ENCODE assay signal across 25 mouse cellular contexts in genomic region chr19:7648913-7649666, GRCm38 (mm10). TPM values are rescaled to one million over a fixed set of nuclear protein-coding genes. Genes with fewer than 3 reads are reported as not detected.
"Had no signal": no experiment of that assay in that cellular context is flagged by ENCODE, and none has a peak within 500 bp of the region (broad histone marks: within the 10 kb centered on the region; RNA-seq: fewer than 3 reads in every experiment).

No protein-coding gene starts in this region.

- H3K9ac ChIP-seq: intestine, embryonic 15.5 days; limb, embryonic 13.5 days; liver, embryonic 12.5 days; liver, embryonic 15.5 days; lung, embryonic 15.5 days; neural tube, embryonic 13.5 days; stomach, embryonic 15.5 days had no signal

- H3K27ac ChIP-seq: intestine, embryonic 15.5 days; limb, embryonic 10.5 days; limb, embryonic 13.5 days; liver, embryonic 12.5 days; liver, embryonic 15.5 days; lung, embryonic 15.5 days; midbrain, embryonic 10.5 days; neural tube, embryonic 13.5 days; stomach, embryonic 15.5 days had no signal

- H3K4me3 ChIP-seq: intestine, embryonic 15.5 days; limb, embryonic 10.5 days; limb, embryonic 13.5 days; liver, embryonic 12.5 days; liver, embryonic 15.5 days; lung, embryonic 15.5 days; megakaryocyte, embryonic 14.5 days; midbrain, embryonic 10.5 days; myocyte; neural tube, embryonic 13.5 days; stomach, embryonic 15.5 days had no signal

- H3K27me3 ChIP-seq: intestine, embryonic 15.5 days; limb, embryonic 13.5 days; liver, embryonic 12.5 days; liver, embryonic 15.5 days; lung, embryonic 15.5 days; neural tube, embryonic 13.5 days; stomach, embryonic 15.5 days had no signal

- ATAC-seq: intestine, embryonic 15.5 days; liver, embryonic 12.5 days had no signal

- DNase-seq: liver; lung, adult 18-20 months; lung, postnatal 10 days; lung, postnatal 36 days; midbrain, embryonic 14.5 days; retina, postnatal 1 day; right cerebral cortex, postnatal 25 days; spleen, adult 18-20 months; thymus, postnatal 36 days had no signal

- H3K4me1 ChIP-seq: intestine, embryonic 15.5 days; limb, embryonic 10.5 days; limb, embryonic 13.5 days; liver, embryonic 12.5 days; liver, embryonic 15.5 days; lung, embryonic 15.5 days; megakaryocyte, embryonic 14.5 days; midbrain, embryonic 10.5 days; neural tube, embryonic 13.5 days; stomach, embryonic 15.5 days had no signal

- H3K9me3 ChIP-seq: intestine, embryonic 15.5 days; limb, embryonic 10.5 days; limb, embryonic 13.5 days; liver, embryonic 12.5 days; liver, embryonic 15.5 days; lung, embryonic 15.5 days; megakaryocyte, embryonic 14.5 days; midbrain, embryonic 10.5 days; neural tube, embryonic 13.5 days; stomach, embryonic 15.5 days had no signal

- H3K4me2 ChIP-seq: intestine, embryonic 15.5 days; limb, embryonic 13.5 days; liver, embryonic 12.5 days; liver, embryonic 15.5 days; lung, embryonic 15.5 days; neural tube, embryonic 13.5 days; stomach, embryonic 15.5 days had no signal

- H3K36me3 ChIP-seq: intestine, embryonic 15.5 days; limb, embryonic 10.5 days; limb, embryonic 13.5 days; liver, embryonic 12.5 days; liver, embryonic 15.5 days; lung, embryonic 15.5 days; midbrain, embryonic 10.5 days; neural tube, embryonic 13.5 days; stomach, embryonic 15.5 days had no signal

RNA-seq across cellular contexts. Expression of gene Hrasls5, which starts 36.7 kb away (rescaled TPM):
- total RNA-seq: layer of hippocampus, adult 18-20 months; layer of hippocampus, postnatal 14 days; left cerebral cortex, postnatal 14 days; neutrophil, adult 5-6 weeks had no signal
- polyA plus RNA-seq: intestine, embryonic 15.5 days; limb, embryonic 10.5 days; liver, embryonic 12.5 days; liver, embryonic 15.5 days; midbrain, embryonic 10.5 days; midbrain, embryonic 14.5 days; neural tube, embryonic 13.5 days; stomach, embryonic 15.5 days; urinary bladder, adult 2 months had no signal

RNA-seq across cellular contexts. Expression of gene Lgals12, which starts 42.1 kb away (rescaled TPM):
- total RNA-seq: neutrophil, adult 5-6 weeks had no signal
- polyA plus RNA-seq: liver, embryonic 12.5 days; liver, embryonic 15.5 days; midbrain, embryonic 10.5 days had no signal
